Mouse (Mus musculus): ENCODE results near the gene Olfr559. TPM values are rescaled to one million over a fixed set of nuclear protein-coding genes. Genes with fewer than 3 reads are reported as not detected.

Olfr559 gene
- polyA plus RNA-seq, 1 experiment from 2014 or later = not detected

GRCm38 (mm10) chr7:102681916-102682315 lies 45.4 kb downstream of the Olfr559 start:
- no peaks in the 10 kb centered on the region for H3K36me3 ChIP-seq (replicated peaks)
- no peak overlapping the region for H3K9ac ChIP-seq
- H3K4me3 ChIP-seq (replicated peaks) = no peak overlapping the region
- no peak for ATAC-seq (ENCODE audit: insufficient read depth)
- no peaks in the 10 kb centered on the region for H3K9me3 ChIP-seq (replicated peaks)
- 92% methylated on average over 1 of the region's 1 CpGs for WGBS (ENCODE audit: insufficient replicate concordance)
- H3K4me1 ChIP-seq (replicated peaks) = no peaks in the 10 kb centered on the region
- H3K27ac ChIP-seq (replicated peaks) = no peak overlapping the region
- H3K4me2 ChIP-seq = no peak overlapping the region
- no peaks in the 10 kb centered on the region for H3K27me3 ChIP-seq

GRCm38 (mm10) chr7:102676225-102676624 lies 51.1 kb downstream of the Olfr559 start:
- Histone ChIP-seq H3K27me3 (no peaks in the 10 kb centered on the region), H3K4me2 (no peak overlapping the region), H3K4me3 (replicated peaks) (no peak overlapping the region), H3K27ac (replicated peaks) (no peak overlapping the region), H3K36me3 (replicated peaks) (no peaks in the 10 kb centered on the region), H3K4me1 (replicated peaks) (no peaks in the 10 kb centered on the region), H3K9ac (no peak overlapping the region), H3K9me3 (replicated peaks) (no peaks in the 10 kb centered on the region)
- WGBS (ENCODE audit: insufficient replicate concordance) = 65% methylated on average over 2 of the region's 2 CpGs
- no peak for ATAC-seq (ENCODE audit: insufficient read depth)

Other genes starting within 250 kb of the Olfr559 start
- gene Olfr543, start 245.8 kb downstream of the Olfr559 start, polyA plus RNA-seq (2015; fragmentation: Nextera tagmentation; extraction: Ambion mirVana) = 0.23 and 0.46 TPM in 2 replicates
- gene Olfr544, start 239.2 kb downstream of the Olfr559 start, polyA plus RNA-seq (2015; fragmentation: Nextera tagmentation; extraction: Ambion mirVana) = 0.07 TPM in 2 replicates
- gene Olfr545, start 227.9 kb downstream of the Olfr559 start, polyA plus RNA-seq (2015; fragmentation: Nextera tagmentation; extraction: Ambion mirVana) = not detected in 2 replicates
- gene Olfr547, start 192.7 kb downstream of the Olfr559 start, polyA plus RNA-seq (2015; fragmentation: Nextera tagmentation; extraction: Ambion mirVana) = not detected in 2 replicates
- not detected in 2 replicates for gene Olfr548-ps1, start 186.6 kb downstream of the Olfr559 start, polyA plus RNA-seq (2015; fragmentation: Nextera tagmentation; extraction: Ambion mirVana)
- gene Olfr549, start 177.6 kb downstream of the Olfr559 start, polyA plus RNA-seq (2015; fragmentation: Nextera tagmentation; extraction: Ambion mirVana) = not detected in 2 replicates
- 0.44 and 0.62 TPM in 2 replicates for gene Trim21, start 162.0 kb downstream of the Olfr559 start, polyA plus RNA-seq (2015; fragmentation: Nextera tagmentation; extraction: Ambion mirVana)
- not detected in 2 replicates for gene Olfr550, start 156.0 kb downstream of the Olfr559 start, polyA plus RNA-seq (2015; fragmentation: Nextera tagmentation; extraction: Ambion mirVana)
- not detected in 2 replicates for gene Olfr551, start 135.6 kb downstream of the Olfr559 start, polyA plus RNA-seq (2015; fragmentation: Nextera tagmentation; extraction: Ambion mirVana)
- gene Olfr552, start 129.7 kb downstream of the Olfr559 start, polyA plus RNA-seq (2015; fragmentation: Nextera tagmentation; extraction: Ambion mirVana) = not detected in 2 replicates
- not detected in 2 replicates for gene Olfr553, start 109.3 kb downstream of the Olfr559 start, polyA plus RNA-seq (2015; fragmentation: Nextera tagmentation; extraction: Ambion mirVana)
- gene Olfr554, start 89.1 kb downstream of the Olfr559 start, polyA plus RNA-seq (2015; fragmentation: Nextera tagmentation; extraction: Ambion mirVana) = not detected in 2 replicates
- gene Olfr555, start 68.7 kb downstream of the Olfr559 start, polyA plus RNA-seq (2015; fragmentation: Nextera tagmentation; extraction: Ambion mirVana) = not detected in 2 replicates
- gene Olfr556, start 62.6 kb downstream of the Olfr559 start, polyA plus RNA-seq (2015; fragmentation: Nextera tagmentation; extraction: Ambion mirVana) = not detected in 2 replicates
- gene Trim68, start 40.2 kb downstream of the Olfr559 start, polyA plus RNA-seq (2015; fragmentation: Nextera tagmentation; extraction: Ambion mirVana) = 1.5 TPM in 2 replicates
- gene Olfr557, start 31.6 kb downstream of the Olfr559 start, polyA plus RNA-seq (2015; fragmentation: Nextera tagmentation; extraction: Ambion mirVana) = not detected in 2 replicates
- not detected in 2 replicates for gene Olfr558, start 25.3 kb downstream of the Olfr559 start, polyA plus RNA-seq (2015; fragmentation: Nextera tagmentation; extraction: Ambion mirVana)
- not detected in 2 replicates for gene Olfr33, start 8.4 kb downstream of the Olfr559 start, polyA plus RNA-seq (2015; fragmentation: Nextera tagmentation; extraction: Ambion mirVana)
- not detected in 2 replicates for gene Olfr560, start 31.9 kb upstream of the Olfr559 start, polyA plus RNA-seq (2015; fragmentation: Nextera tagmentation; extraction: Ambion mirVana)
- not detected in 2 replicates for gene Olfr78, start 32.0 kb upstream of the Olfr559 start, polyA plus RNA-seq (2015; fragmentation: Nextera tagmentation; extraction: Ambion mirVana)
- gene Olfr561, start 43.7 kb upstream of the Olfr559 start, polyA plus RNA-seq (2015; fragmentation: Nextera tagmentation; extraction: Ambion mirVana) = not detected in 2 replicates
- gene Olfr564, start 76.0 kb upstream of the Olfr559 start, polyA plus RNA-seq (2015; fragmentation: Nextera tagmentation; extraction: Ambion mirVana) = not detected in 2 replicates
- gene Olfr566, start 131.3 kb upstream of the Olfr559 start, polyA plus RNA-seq (2015; fragmentation: Nextera tagmentation; extraction: Ambion mirVana) = not detected in 2 replicates
- not detected in 2 replicates for gene Olfr568, start 149.6 kb upstream of the Olfr559 start, polyA plus RNA-seq (2015; fragmentation: Nextera tagmentation; extraction: Ambion mirVana)
- not detected in 2 replicates for gene Olfr569, start 163.4 kb upstream of the Olfr559 start, polyA plus RNA-seq (2015; fragmentation: Nextera tagmentation; extraction: Ambion mirVana)
- not detected in 2 replicates for gene Olfr570, start 167.1 kb upstream of the Olfr559 start, polyA plus RNA-seq (2015; fragmentation: Nextera tagmentation; extraction: Ambion mirVana)
- not detected in 2 replicates for gene Olfr571, start 190.0 kb upstream of the Olfr559 start, polyA plus RNA-seq (2015; fragmentation: Nextera tagmentation; extraction: Ambion mirVana)
- gene Olfr572, start 196.9 kb upstream of the Olfr559 start, polyA plus RNA-seq (2015; fragmentation: Nextera tagmentation; extraction: Ambion mirVana) = not detected in 2 replicates
- not detected in 2 replicates for gene Olfr573-ps1, start 215.1 kb upstream of the Olfr559 start, polyA plus RNA-seq (2015; fragmentation: Nextera tagmentation; extraction: Ambion mirVana)
- gene Olfr574, start 221.0 kb upstream of the Olfr559 start, polyA plus RNA-seq (2015; fragmentation: Nextera tagmentation; extraction: Ambion mirVana) = not detected in 2 replicates
- not detected in 2 replicates for gene Olfr575, start 231.3 kb upstream of the Olfr559 start, polyA plus RNA-seq (2015; fragmentation: Nextera tagmentation; extraction: Ambion mirVana)
- not detected in 2 replicates for gene Olfr576, start 235.2 kb upstream of the Olfr559 start, polyA plus RNA-seq (2015; fragmentation: Nextera tagmentation; extraction: Ambion mirVana)
- gene Olfr577, start 248.5 kb upstream of the Olfr559 start, polyA plus RNA-seq (2015; fragmentation: Nextera tagmentation; extraction: Ambion mirVana) = not detected in 2 replicates